Mouse (Mus musculus) liver, embryonic 13.5 days (tissue): ENCODE measurements around the gene Jtb. TPM values are rescaled to one million over a fixed set of nuclear protein-coding genes. Genes with fewer than 3 reads are reported as not detected.
"Not testable (repeated sequence)": the region's sequence is repeated elsewhere in the genome, so short reads cannot be mapped to it uniquely, and the experiment has no call there.

Source experiments
- ATAC-seq: fragments of 200-750 bp; cut with Nextera tagmentation; 2 replicates; pipeline ENCODE4 v1.8.0; 2017; ENCODE audit warnings: low read depth, mild to moderate bottlenecking, moderate number of reproducible peaks, moderate library complexity
- DNase-seq: peaks from one replicate; pipeline ENCODE4 v3.0.0; 2022
- H3K27ac ChIP-seq: fragments of 300-500 bp; sonication (generic); 2 replicates; pipeline ENCODE4 v1.5.1; 2015; ENCODE audit warnings: moderate library complexity, mild to moderate bottlenecking, inconsistent platforms
- H3K27me3 ChIP-seq: fragments of 300-500 bp; sonication (generic); 2 replicates; pipeline ENCODE4 v1.6.1; 2015; ENCODE audit warnings: mild to moderate bottlenecking, inconsistent platforms
- H3K36me3 ChIP-seq: fragments of 300-500 bp; sonication (generic); 2 replicates; pipeline ENCODE4 v1.6.1; 2015; ENCODE audit warnings: mild to moderate bottlenecking, inconsistent platforms
- H3K4me1 ChIP-seq: fragments of 300-500 bp; sonication (generic); replicated peaks from 2 replicates; pipeline ENCODE4 v1.6.1; 2015; ENCODE audit warnings: inconsistent platforms
- H3K4me2 ChIP-seq: fragments of 300-500 bp; sonication (generic); 2 replicates; pipeline ENCODE4 v1.6.1; 2015; ENCODE audit warnings: inconsistent platforms, mild to moderate bottlenecking, moderate library complexity
- H3K4me3 ChIP-seq: fragments of 300-500 bp; sonication (generic); replicated peaks from 2 replicates; pipeline ENCODE4 v1.5.1; 2015; ENCODE audit warnings: mild to moderate bottlenecking, inconsistent platforms
- H3K9ac ChIP-seq: fragments of 300-500 bp; sonication (generic); 2 replicates; pipeline ENCODE4 v1.6.1; 2015; ENCODE audit warnings: mild to moderate bottlenecking, inconsistent platforms
- H3K9me3 ChIP-seq: fragments of 300-500 bp; sonication (generic); replicated peaks from 2 replicates; pipeline ENCODE4 v1.6.1; 2016; ENCODE audit warnings: inconsistent platforms
- WGBS: fragments of 180-500 bp; shearing (Covaris S2); methylation state at CpG from one replicate; pipeline ENCODE4 v1.1.7; 2015; ENCODE audit not compliant: insufficient replicate concordance; 5-methylcytosine and 5-hydroxymethylcytosine counted together
- polyA plus RNA-seq: library from polyadenylated mRNA; unstranded; fragments of >200 nt; fragmentation: Nextera tagmentation; extraction: Ambion mirVana; gene quantifications from 2 replicates; pipeline ENCODE4 v1.2.1, GENCODE M21; 2015

Gene Jtb
- polyA plus RNA-seq, 1 experiment from 2014 or later = 59.5 TPM

GRCm38 (mm10) chr3:90252659-90253058, 21.3 kb downstream of the Jtb start:
- Histone ChIP-seq H3K36me3 (peaks cover 23% of the 10 kb centered on the region), H3K4me1 (peaks cover 43% of the 10 kb centered on the region)
- H3K9me3 ChIP-seq, H3K9ac ChIP-seq, H3K4me2 ChIP-seq, H3K27me3 ChIP-seq, ATAC-seq, DNase-seq, H3K27ac ChIP-seq, H3K4me3 ChIP-seq: not testable (repeated sequence)
- WGBS = 86% methylated on average over 2 of the region's 2 CpGs

GRCm38 (mm10) chr3:90253174-90253573, 21.8 kb downstream of the Jtb start:
- not testable (repeated sequence) for H3K4me2 ChIP-seq, DNase-seq, H3K9ac ChIP-seq, H3K27ac ChIP-seq, ATAC-seq, H3K27me3 ChIP-seq, H3K9me3 ChIP-seq, H3K4me3 ChIP-seq
- WGBS = 50% methylated on average over 1 of the region's 1 CpGs
- Histone ChIP-seq H3K4me1 (peaks cover 45% of the 10 kb centered on the region), H3K36me3 (peaks cover 25% of the 10 kb centered on the region)

- Histone ChIP-seq H3K4me1 (peaks cover 45% of the 10 kb centered on the region), H3K9me3 (no peaks in the 10 kb centered on the region), H3K4me3 (peak within 1 kb of the TSS; percentile 92), H3K9ac (peak within 1 kb of the TSS; percentile 93), H3K36me3 (peaks cover 32% of the 10 kb centered on the region), H3K4me2 (peak within 1 kb of the TSS; percentile 82), H3K27me3 (no peaks in the 10 kb centered on the region), H3K27ac (peak within 1 kb of the TSS; percentile 87)
- peak; percentile 99 for ATAC-seq
- 2% methylated on average over 40 of the region's 40 CpGs for WGBS
- peak; percentile 91 for DNase-seq
Measured at GRCm38 (mm10) chr3:90253653-90254418, 22.4 kb downstream of the Jtb start, which contains the start of gene Crtc2. Gene Crtc2 (plus strand): TSS chr3:90254163.

GRCm38 (mm10) chr3:90254419-90255193, 23.2 kb downstream of the Jtb start:
- Histone ChIP-seq H3K4me1 (peaks cover 40% of the 10 kb centered on the region), H3K27ac (peak overlapping the region; percentile 87), H3K27me3 (no peaks in the 10 kb centered on the region), H3K36me3 (peaks cover 40% of the 10 kb centered on the region), H3K9ac (peak overlapping the region; percentile 93), H3K9me3 (no peaks in the 10 kb centered on the region), H3K4me2 (peak overlapping the region; percentile 82), H3K4me3 (peak overlapping the region; percentile 92)
- ATAC-seq = peak; percentile 66
- DNase-seq = no peak
- WGBS = under 1% methylated on average over 41 of the region's 41 CpGs

GRCm38 (mm10) chr3:90255194-90255565, 23.8 kb downstream of the Jtb start:
- Histone ChIP-seq H3K4me1 (peaks cover 40% of the 10 kb centered on the region), H3K36me3 (peaks cover 45% of the 10 kb centered on the region), H3K27me3 (no peaks in the 10 kb centered on the region), H3K9me3 (no peaks in the 10 kb centered on the region), H3K4me3 (peak overlapping the region; percentile 92), H3K4me2 (peak overlapping the region; percentile 82), H3K9ac (peak overlapping the region; percentile 93), H3K27ac (no peak overlapping the region)
- no peak for ATAC-seq
- DNase-seq = no peak
- 10% methylated on average over 2 of the region's 2 CpGs for WGBS

GRCm38 (mm10) chr3:90255784-90256353, 24.5 kb downstream of the Jtb start:
- Histone ChIP-seq H3K9ac (no peak overlapping the region), H3K4me1 (peaks cover 36% of the 10 kb centered on the region), H3K4me2 (no peak overlapping the region), H3K27me3 (no peaks in the 10 kb centered on the region), H3K36me3 (peaks cover 46% of the 10 kb centered on the region), H3K4me3 (no peak overlapping the region; the same call in 1 of the 2 replicates), H3K27ac (no peak overlapping the region), H3K9me3 (no peaks in the 10 kb centered on the region)
- DNase-seq (no peak), ATAC-seq (no peak)
- WGBS = 87% methylated on average over 14 of the region's 14 CpGs

GRCm38 (mm10) chr3:90256731-90257530, 25.5 kb downstream of the Jtb start:
- DNase-seq = no peak
- 83% methylated on average over 19 of the region's 19 CpGs for WGBS
- H3K9me3 ChIP-seq = no peaks in the 10 kb centered on the region

GRCm38 (mm10) chr3:90258521-90258920, 27.1 kb downstream of the Jtb start:
- H3K4me1 ChIP-seq = peaks cover 33% of the 10 kb centered on the region
- peaks cover 64% of the 10 kb centered on the region for H3K36me3 ChIP-seq
- ATAC-seq = no peak
- no peak overlapping the region for H3K4me3 ChIP-seq
- DNase-seq = no peak
- H3K9me3 ChIP-seq = no peaks in the 10 kb centered on the region
- H3K4me2 ChIP-seq = no peak overlapping the region
- H3K9ac ChIP-seq = no peak overlapping the region
- 69% methylated on average over 4 of the region's 4 CpGs for WGBS
- no peaks in the 10 kb centered on the region for H3K27me3 ChIP-seq
- H3K27ac ChIP-seq = no peak overlapping the region

More at GRCm38 (mm10) chr3:90256731-90257530, 25.5 kb downstream of the Jtb start:
- Histone ChIP-seq H3K4me2 (no peak overlapping the region), H3K4me1 (peaks cover 33% of the 10 kb centered on the region), H3K27me3 (no peaks in the 10 kb centered on the region), H3K27ac (no peak overlapping the region), H3K36me3 (peaks cover 48% of the 10 kb centered on the region), H3K9ac (no peak overlapping the region), H3K4me3 (no peak overlapping the region)
- ATAC-seq = no peak

- Histone ChIP-seq H3K9ac (no peak overlapping the region), H3K4me3 (no peak overlapping the region), H3K27ac (no peak overlapping the region), H3K27me3 (no peaks in the 10 kb centered on the region), H3K9me3 (no peaks in the 10 kb centered on the region), H3K4me2 (no peak overlapping the region), H3K36me3 (peaks cover 57% of the 10 kb centered on the region), H3K4me1 (peaks cover 44% of the 10 kb centered on the region)
- 80% methylated on average over 5 of the region's 5 CpGs for WGBS
- DNase-seq = no peak
- no peak for ATAC-seq
Measured at GRCm38 (mm10) chr3:90263121-90263771, 31.8 kb downstream of the Jtb start.

GRCm38 (mm10) chr3:90264687-90265033, 33.3 kb downstream of the Jtb start:
- Histone ChIP-seq H3K27me3 (no peaks in the 10 kb centered on the region), H3K9me3 (no peaks in the 10 kb centered on the region), H3K36me3 (peaks cover 47% of the 10 kb centered on the region), H3K4me1 (peaks cover 47% of the 10 kb centered on the region), H3K4me2 (peak overlapping the region; percentile 95), H3K4me3 (peak overlapping the region; percentile 82), H3K27ac (peak overlapping the region; percentile 93), H3K9ac (peak overlapping the region; percentile 91)
- DNase-seq (no peak), ATAC-seq (no peak)
- 21% methylated on average over 10 of the region's 10 CpGs for WGBS
